Mouse (Mus musculus) spleen, adult 2 months (tissue): ENCODE data around the gene Ets1. TPM values are rescaled to one million over a fixed set of nuclear protein-coding genes. Genes with fewer than 3 reads are reported as not detected.
A peak's percentile ranks its signal among the peaks of the same experiment; 100 is the strongest.

Experiments
- DNase-seq, 2 experiments: peaks; one replicate each; pipeline versions ENCODE4 v3.0.0 to v3.0.0-alpha.2; 2012 to 2021; ENCODE audit warnings: low spot score in 2 of 2, low read depth in 1 of 2
- H3K27ac ChIP-seq: fragments of 200-500 bp; 2 replicates; pipeline ENCODE4 v1.5.1; 2012; ENCODE audit warnings: low read length, inconsistent platforms; ENCODE audit not compliant: insufficient read depth
- H3K27me3 ChIP-seq: fragments of 200-500 bp; 2 replicates; pipeline ENCODE4 v1.6.1; 2012; ENCODE audit warnings: mild to moderate bottlenecking, moderate library complexity, low read length, inconsistent platforms; ENCODE audit not compliant: control insufficient read depth, insufficient read depth
- H3K36me3 ChIP-seq: fragments of 200-500 bp; 2 replicates; pipeline ENCODE4 v1.6.1; 2012; ENCODE audit warnings: mild to moderate bottlenecking, low read length, inconsistent platforms; ENCODE audit not compliant: control insufficient read depth, insufficient read depth
- H3K4me1 ChIP-seq: fragments of 200-500 bp; 2 replicates; pipeline ENCODE4 v1.6.1; 2011; ENCODE audit warnings: inconsistent platforms; ENCODE audit not compliant: control insufficient read depth, insufficient read depth, insufficient read length
- H3K4me3 ChIP-seq: fragments of 200-500 bp; 2 replicates; pipeline ENCODE4 v1.5.1; 2011; ENCODE audit warnings: mild to moderate bottlenecking, inconsistent platforms; ENCODE audit not compliant: insufficient read depth, insufficient read length; ENCODE audit errors: extremely low read depth
- CTCF ChIP-seq: fragments of 200-500 bp; IDR thresholded peaks from 2 replicates; pipeline ENCODE4 v1.5.1; 2011; ENCODE audit warnings: mild to moderate bottlenecking, inconsistent platforms; ENCODE audit not compliant: insufficient read depth, insufficient read length, insufficient replicate concordance; ENCODE audit errors: extremely low read depth
- POLR2A ChIP-seq: fragments of 200-500 bp; IDR thresholded peaks from 2 replicates; pipeline ENCODE4 v1.6.1; 2011; ENCODE audit warnings: low read depth, low read length, inconsistent platforms
- WGBS: fragments of 180-500 bp; shearing (Covaris S2); methylation state at CpG from one replicate; pipeline ENCODE4 v1.1.7; 2018; 5-methylcytosine and 5-hydroxymethylcytosine counted together
- polyA plus RNA-seq: library from polyadenylated mRNA; depleted of rRNA; stranded (reverse); fragments of >200 nt; gene quantifications from 2 replicates; pipeline ENCODE4 v1.2.3, GENCODE M21; 2012

Gene Ets1
- polyA plus RNA-seq, 1 experiment: 115 TPM

- Histone ChIP-seq H3K27me3 (no peaks in the 10 kb centered on the region), H3K4me3 (no peak overlapping the region), H3K36me3 (peaks cover 41% of the 10 kb centered on the region), H3K4me1 (peaks cover 54% of the 10 kb centered on the region), H3K27ac (peak overlapping the region; percentile 77)
- no peak for TF ChIP-seq CTCF
- no peak for TF ChIP-seq POLR2A
- WGBS: 64% methylated on average over 9 of the region's 9 CpGs
- DNase-seq: no peak
Measured at GRCm38 (mm10) chr9:32744288-32744687, 108.3 kb downstream of the Ets1 start.

GRCm38 (mm10) chr9:32745079-32745763 is 109.2 kb downstream of the Ets1 start:
- peaks cover 48% of the 10 kb centered on the region for H3K36me3 ChIP-seq
- no peak overlapping the region for H3K4me3 ChIP-seq
- H3K27ac ChIP-seq: peak overlapping the region; percentile 77
- peaks cover 63% of the 10 kb centered on the region for H3K4me1 ChIP-seq
- TF ChIP-seq CTCF (no peak), POLR2A (no peak)
- H3K27me3 ChIP-seq: no peaks in the 10 kb centered on the region
- DNase-seq: no peak
- 54% methylated on average over 12 of the region's 12 CpGs for WGBS

GRCm38 (mm10) chr9:32745998-32746397 is 110.0 kb downstream of the Ets1 start:
- Histone ChIP-seq H3K36me3 (peaks cover 51% of the 10 kb centered on the region), H3K4me1 (peaks cover 59% of the 10 kb centered on the region), H3K4me3 (no peak overlapping the region), H3K27me3 (no peaks in the 10 kb centered on the region), H3K27ac (peak overlapping the region; percentile 88)
- WGBS: 20% methylated on average over 8 of the region's 8 CpGs
- DNase-seq: no peak
- no peak for TF ChIP-seq POLR2A
- TF ChIP-seq CTCF: no peak

- Histone ChIP-seq H3K27ac (peak overlapping the region; percentile 88), H3K4me1 (peaks cover 57% of the 10 kb centered on the region), H3K36me3 (peaks cover 52% of the 10 kb centered on the region), H3K4me3 (no peak overlapping the region), H3K27me3 (no peaks in the 10 kb centered on the region)
- 72% methylated on average over 6 of the region's 6 CpGs for WGBS
- DNase-seq: no peak
- no peak for TF ChIP-seq POLR2A
- no peak for TF ChIP-seq CTCF
Measured at GRCm38 (mm10) chr9:32746615-32747014, 110.6 kb downstream of the Ets1 start.

GRCm38 (mm10) chr9:32747624-32748023 is 111.6 kb downstream of the Ets1 start:
- Histone ChIP-seq H3K4me3 (no peak overlapping the region), H3K36me3 (peaks cover 49% of the 10 kb centered on the region), H3K27me3 (no peaks in the 10 kb centered on the region), H3K4me1 (peaks cover 54% of the 10 kb centered on the region), H3K27ac (peak overlapping the region; percentile 80)
- DNase-seq: peak; percentile 70 to 81
- WGBS: 33% methylated on average over 8 of the region's 8 CpGs
- TF ChIP-seq POLR2A (no peak), CTCF (no peak)

GRCm38 (mm10) chr9:32748552-32748951 is 112.5 kb downstream of the Ets1 start:
- Histone ChIP-seq H3K36me3 (peaks cover 56% of the 10 kb centered on the region), H3K4me1 (peaks cover 45% of the 10 kb centered on the region), H3K4me3 (no peak overlapping the region), H3K27ac (peak overlapping the region; percentile 80), H3K27me3 (no peaks in the 10 kb centered on the region)
- WGBS: 73% methylated on average over 5 of the region's 5 CpGs
- DNase-seq: no peak
- TF ChIP-seq POLR2A (no peak), CTCF (no peak)
